8 mouse cellular contexts compared by ENCODE assay signal in the genomic region with DNA sequence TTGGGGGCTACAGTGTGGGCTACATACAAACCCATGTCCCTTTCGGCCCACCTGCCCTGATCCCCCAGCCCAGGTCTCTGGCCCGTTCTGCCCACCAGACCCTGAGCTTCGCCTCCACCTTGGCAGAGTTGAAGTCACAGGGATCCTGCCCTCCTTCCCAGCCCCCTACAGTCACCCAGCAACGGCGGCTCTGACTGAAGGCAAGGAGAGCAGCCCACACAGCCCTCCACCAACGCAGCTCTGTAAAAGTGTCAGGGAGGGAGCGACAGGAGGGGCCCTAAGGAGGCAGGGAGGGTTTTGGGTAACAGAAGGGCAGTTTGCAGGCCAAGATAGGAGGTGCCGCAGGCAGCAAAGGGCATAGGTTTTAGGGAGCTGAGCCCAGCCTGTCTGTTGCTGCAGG. TPM values are rescaled to one million over a fixed set of nuclear protein-coding genes. Genes with fewer than 3 reads are reported as not detected.
DNase-seq lines count a peak whose midpoint lies in the region; ATAC-seq and TF ChIP-seq lines count a peak whose summit lies in the region.

No protein-coding gene starts in this region.

- H3K4me2 ChIP-seq in kidney, postnatal 0 days (ENCODE audit: low read length), result peak overlapping the region; percentile 80
- peak overlapping the region; percentile 77 for H3K4me2 ChIP-seq in midbrain, embryonic 13.5 days (replicated peaks)

- H3K4me1 ChIP-seq in kidney, postnatal 0 days (replicated peaks; ENCODE audit: insufficient read depth, low read length), result peaks cover 18% of the 10 kb centered on the region
- H3K4me1 ChIP-seq in brown adipose tissue, adult 24 weeks (ENCODE audit: control insufficient read depth, insufficient read depth, insufficient read length, low read length), result peaks cover 14% of the 10 kb centered on the region
- H3K4me1 ChIP-seq in hindbrain, embryonic 10.5 days (replicated peaks), result peaks cover 76% of the 10 kb centered on the region
- H3K4me1 ChIP-seq in midbrain, embryonic 13.5 days (replicated peaks), result peaks cover 38% of the 10 kb centered on the region

- H3K27ac ChIP-seq in kidney, postnatal 0 days, result no peak overlapping the region
- H3K27ac ChIP-seq in brown adipose tissue, adult 24 weeks (replicated peaks; ENCODE audit: low read depth, low read length), result no peak overlapping the region
- H3K27ac ChIP-seq in hindbrain, embryonic 10.5 days, result peak overlapping the region; percentile 53; the same call in 1 of the 2 replicates
- no peak overlapping the region for H3K27ac ChIP-seq in midbrain, embryonic 13.5 days

- H3K4me3 ChIP-seq in kidney, postnatal 0 days (replicated peaks; ENCODE audit: low read depth, low read length), result 0 out of 2 replicates have a peak overlapping the region, but pooled peaks have one; percentile 70
- peak overlapping the region; percentile 83 for H3K4me3 ChIP-seq in brown adipose tissue, adult 24 weeks (ENCODE audit: insufficient read depth, low read depth, low read length)
- peak overlapping the region; percentile 74; the same call in 1 of the 2 replicates for H3K4me3 ChIP-seq in hindbrain, embryonic 10.5 days
- 0 out of 2 replicates have a peak overlapping the region, but pooled peaks have one; percentile 57 for H3K4me3 ChIP-seq in midbrain, embryonic 13.5 days (replicated peaks)

- no peak for ATAC-seq in kidney, postnatal 0 days (replicated peaks; ENCODE audit: low FRiP score, low read depth)
- ATAC-seq in midbrain, embryonic 13.5 days, result no peak

- H3K9me3 ChIP-seq in kidney, postnatal 0 days (replicated peaks; ENCODE audit: low read length), result no peaks in the 10 kb centered on the region
- H3K9me3 ChIP-seq in hindbrain, embryonic 10.5 days, result no peaks in the 10 kb centered on the region
- H3K9me3 ChIP-seq in midbrain, embryonic 13.5 days, result no peaks in the 10 kb centered on the region

- peak; percentile 59 for DNase-seq in kidney, postnatal 0 days (ENCODE audit: low spot score)
- DNase-seq in kidney, postnatal 25 days, result no peak
- no peak for DNase-seq in hindbrain, embryonic 10.5 days (ENCODE audit: low spot score)
- DNase-seq in B cell, adult 2 months, result no peak
- DNase-seq in urinary bladder, postnatal 14 days (ENCODE audit: low spot score), result no peak
- DNase-seq in layer of hippocampus, adult 9-11 months, result no peak

- no peaks in the 10 kb centered on the region for H3K27me3 ChIP-seq in kidney, postnatal 0 days (ENCODE audit: insufficient read depth, low read length)
- peaks cover 73% of the 10 kb centered on the region for H3K27me3 ChIP-seq in hindbrain, embryonic 10.5 days (ENCODE audit: insufficient read depth, poor library complexity, severe bottlenecking)
- peaks cover 21% of the 10 kb centered on the region for H3K27me3 ChIP-seq in midbrain, embryonic 13.5 days

- no peak for TF ChIP-seq CTCF in kidney, postnatal 0 days (IDR thresholded peaks at IDR 0.05; ENCODE audit: low read depth)

- 23% methylated on average over 8 of the region's 8 CpGs for WGBS in kidney, postnatal 0 days
- 65% methylated on average over 8 of the region's 8 CpGs for WGBS in hindbrain, embryonic 10.5 days
- 68% methylated on average over 8 of the region's 8 CpGs for WGBS in midbrain, embryonic 13.5 days

- H3K9ac ChIP-seq in kidney, postnatal 0 days (ENCODE audit: low read depth, low read length), result peak overlapping the region; percentile 83
- H3K9ac ChIP-seq in midbrain, embryonic 13.5 days (replicated peaks), result peak overlapping the region; percentile 77

- H3K36me3 ChIP-seq in kidney, postnatal 0 days (ENCODE audit: insufficient read depth, low read length), result peaks cover 19% of the 10 kb centered on the region; the same call in 1 of the 2 replicates
- peaks cover 40% of the 10 kb centered on the region for H3K36me3 ChIP-seq in hindbrain, embryonic 10.5 days
- H3K36me3 ChIP-seq in midbrain, embryonic 13.5 days, result peaks cover 36% of the 10 kb centered on the region

RNA-seq across cellular contexts. Expression of a gene that starts 14.0 kb away (rescaled TPM):
- 8.4 and 10.2 TPM in 2 replicates for polyA plus RNA-seq in kidney, postnatal 0 days (2015; fragmentation: Nextera tagmentation; extraction: Ambion mirVana)
- polyA plus RNA-seq in brown adipose tissue, adult 24 weeks (2012; ENCODE audit: insufficient read depth, insufficient read length, missing spikeins), result 2.5 and 2.9 TPM in 2 replicates
- polyA plus RNA-seq in hindbrain, embryonic 10.5 days (2016; fragmentation: Nextera tagmentation; extraction: Ambion mirVana), result 11.4 and 18.2 TPM in 2 replicates
- 14.6 and 18.3 TPM in 2 replicates for polyA plus RNA-seq in midbrain, embryonic 13.5 days (2015; fragmentation: Nextera tagmentation; extraction: Ambion mirVana)

RNA-seq across cellular contexts. Expression of a gene that starts 14.3 kb away (rescaled TPM):
- polyA plus RNA-seq in kidney, postnatal 0 days (2015; fragmentation: Nextera tagmentation; extraction: Ambion mirVana), result 43.8 and 47.2 TPM in 2 replicates
- 9.8 and 11.3 TPM in 2 replicates for polyA plus RNA-seq in brown adipose tissue, adult 24 weeks (2012; ENCODE audit: insufficient read depth, insufficient read length, missing spikeins)
- 73.4 and 82.1 TPM in 2 replicates for polyA plus RNA-seq in hindbrain, embryonic 10.5 days (2016; fragmentation: Nextera tagmentation; extraction: Ambion mirVana)
- polyA plus RNA-seq in midbrain, embryonic 13.5 days (2015; fragmentation: Nextera tagmentation; extraction: Ambion mirVana), result 78.9 and 87.2 TPM in 2 replicates

RNA-seq across cellular contexts. Expression of a gene that starts 17.4 kb away (rescaled TPM):
- 0.09 and 0.13 TPM in 2 replicates for polyA plus RNA-seq in kidney, postnatal 0 days (2015; fragmentation: Nextera tagmentation; extraction: Ambion mirVana)
- polyA plus RNA-seq in brown adipose tissue, adult 24 weeks (2012; ENCODE audit: insufficient read depth, insufficient read length, missing spikeins), result not detected in 2 replicates
- polyA plus RNA-seq in hindbrain, embryonic 10.5 days (2016; fragmentation: Nextera tagmentation; extraction: Ambion mirVana), result 0.05 TPM in 1 of 2 replicates, not detected in the other
- polyA plus RNA-seq in midbrain, embryonic 13.5 days (2015; fragmentation: Nextera tagmentation; extraction: Ambion mirVana), result not detected in 2 replicates

RNA-seq across cellular contexts. Expression of a gene that starts 30.1 kb away (rescaled TPM):
- polyA plus RNA-seq in kidney, postnatal 0 days (2015; fragmentation: Nextera tagmentation; extraction: Ambion mirVana), result 78.2 and 80.3 TPM in 2 replicates
- 74.5 and 79.8 TPM in 2 replicates for polyA plus RNA-seq in brown adipose tissue, adult 24 weeks (2012; ENCODE audit: insufficient read depth, insufficient read length, missing spikeins)
- polyA plus RNA-seq in hindbrain, embryonic 10.5 days (2016; fragmentation: Nextera tagmentation; extraction: Ambion mirVana), result 35.0 and 40.6 TPM in 2 replicates
- 36.2 and 38.4 TPM in 2 replicates for polyA plus RNA-seq in midbrain, embryonic 13.5 days (2015; fragmentation: Nextera tagmentation; extraction: Ambion mirVana)

RNA-seq across cellular contexts. Expression of a gene that starts 36.4 kb away (rescaled TPM):
- 20.5 and 21.8 TPM in 2 replicates for polyA plus RNA-seq in kidney, postnatal 0 days (2015; fragmentation: Nextera tagmentation; extraction: Ambion mirVana)
- polyA plus RNA-seq in brown adipose tissue, adult 24 weeks (2012; ENCODE audit: insufficient read depth, insufficient read length, missing spikeins), result 18.1 and 21.3 TPM in 2 replicates
- 24.8 and 70.3 TPM in 2 replicates for polyA plus RNA-seq in hindbrain, embryonic 10.5 days (2016; fragmentation: Nextera tagmentation; extraction: Ambion mirVana)
- 261 and 275 TPM in 2 replicates for polyA plus RNA-seq in midbrain, embryonic 13.5 days (2015; fragmentation: Nextera tagmentation; extraction: Ambion mirVana)
